Mouse (Mus musculus) heart, embryonic 15.5 days (tissue): ENCODE results near the gene Oxsr1. TPM values are rescaled to one million over a fixed set of nuclear protein-coding genes. Genes with fewer than 3 reads are reported as not detected.

ENCODE experiments used
- ATAC-seq: fragments of 200-750 bp; cut with Nextera tagmentation; replicated peaks from 2 replicates; pipeline ENCODE4 v1.8.0; 2017; ENCODE audit warnings: low read depth, moderate TSS enrichment; ENCODE audit not compliant: insufficient number of reproducible peaks, insufficient read depth, low FRiP score
- H3K27ac ChIP-seq: fragments of 300-500 bp; sonication (generic); 2 replicates; pipeline ENCODE4 v1.5.1; 2015; ENCODE audit warnings: mild to moderate bottlenecking, inconsistent platforms
- H3K27me3 ChIP-seq: fragments of 300-500 bp; sonication (generic); 2 replicates; pipeline ENCODE4 v1.6.1; 2015; ENCODE audit warnings: inconsistent platforms
- H3K36me3 ChIP-seq: fragments of 300-500 bp; sonication (generic); 2 replicates; pipeline ENCODE4 v1.6.1; 2015; ENCODE audit warnings: mild to moderate bottlenecking, inconsistent platforms
- H3K4me1 ChIP-seq: fragments of 300-500 bp; sonication (generic); replicated peaks from 2 replicates; pipeline ENCODE4 v1.6.1; 2015; ENCODE audit warnings: inconsistent platforms
- H3K4me2 ChIP-seq: fragments of 300-500 bp; sonication (generic); 2 replicates; pipeline ENCODE4 v1.6.1; 2015; ENCODE audit warnings: inconsistent platforms, mild to moderate bottlenecking, moderate library complexity
- H3K4me3 ChIP-seq: fragments of 300-500 bp; sonication (generic); 2 replicates; pipeline ENCODE4 v1.5.1; 2015; ENCODE audit warnings: mild to moderate bottlenecking, inconsistent platforms
- H3K9ac ChIP-seq: fragments of 300-500 bp; sonication (generic); 2 replicates; pipeline ENCODE4 v1.6.1; 2015; ENCODE audit warnings: mild to moderate bottlenecking, inconsistent platforms
- H3K9me3 ChIP-seq: fragments of 300-500 bp; sonication (generic); replicated peaks from 2 replicates; pipeline ENCODE4 v1.6.1; 2016; ENCODE audit warnings: inconsistent platforms
- WGBS: fragments of 180-500 bp; shearing (Covaris S2); methylation state at CpG from one replicate; pipeline ENCODE4 v1.1.7; 2015; ENCODE audit warnings: mixed read lengths; 5-methylcytosine and 5-hydroxymethylcytosine counted together
- polyA plus RNA-seq: library from polyadenylated mRNA; unstranded; fragments of >200 nt; fragmentation: Nextera tagmentation; extraction: Ambion mirVana; gene quantifications from 2 replicates; pipeline ENCODE4 v1.2.1, GENCODE M21; 2015

The Oxsr1 gene
- polyA plus RNA-seq, 1 experiment from 2014 or later, result 6.7 TPM

DNA sequence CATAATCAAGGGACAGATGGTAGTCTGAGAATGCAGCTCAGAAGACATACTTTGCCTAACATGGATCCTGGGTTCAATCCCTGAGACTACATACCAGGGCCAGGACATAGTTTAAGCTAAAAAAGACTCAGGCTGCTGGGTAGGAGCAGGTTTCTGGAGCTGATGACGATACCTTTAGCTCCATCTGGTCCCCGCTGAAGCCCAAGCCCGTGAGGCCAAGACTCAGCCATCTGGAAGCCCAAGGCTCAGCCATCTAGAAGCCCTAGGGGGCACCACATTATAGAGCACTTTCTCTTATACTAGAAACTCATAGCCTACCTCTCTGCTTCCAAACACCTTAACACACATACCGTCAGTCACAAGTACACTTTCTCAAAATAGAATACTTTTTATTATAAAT, 13.3 kb upstream of the Oxsr1 start:
- H3K4me3 ChIP-seq, result no peak overlapping the region
- ATAC-seq, result no peak
- H3K4me2 ChIP-seq, result no peak overlapping the region
- H3K9ac ChIP-seq, result no peak overlapping the region
- no peaks in the 10 kb centered on the region for H3K9me3 ChIP-seq
- no peaks in the 10 kb centered on the region for H3K27me3 ChIP-seq
- H3K27ac ChIP-seq, result no peak overlapping the region
- peaks cover 23% of the 10 kb centered on the region for H3K4me1 ChIP-seq
- WGBS, result 87% methylated on average over 4 of the region's 4 CpGs
- H3K36me3 ChIP-seq, result no peaks in the 10 kb centered on the region

GRCm38 (mm10) chr9:119334834-119335233, 12.6 kb upstream of the Oxsr1 start:
- Histone ChIP-seq H3K4me1 (peaks cover 17% of the 10 kb centered on the region), H3K4me3 (no peak overlapping the region), H3K9me3 (no peaks in the 10 kb centered on the region), H3K27ac (peak overlapping the region; percentile 68), H3K4me2 (no peak overlapping the region), H3K36me3 (no peaks in the 10 kb centered on the region), H3K9ac (no peak overlapping the region), H3K27me3 (no peaks in the 10 kb centered on the region)
- no peak for ATAC-seq
- WGBS, result 83% methylated on average over 2 of the region's 2 CpGs

- peaks cover 16% of the 10 kb centered on the region for H3K4me1 ChIP-seq
- no peaks in the 10 kb centered on the region for H3K27me3 ChIP-seq
- no peaks in the 10 kb centered on the region for H3K36me3 ChIP-seq
- peak overlapping the region; percentile 68 for H3K27ac ChIP-seq
- H3K9me3 ChIP-seq, result no peaks in the 10 kb centered on the region
- no peak overlapping the region for H3K9ac ChIP-seq
- no peak overlapping the region for H3K4me3 ChIP-seq
- WGBS, result 28% methylated on average over 10 of the region's 10 CpGs
- H3K4me2 ChIP-seq, result peak overlapping the region; percentile 34
- peak; percentile 25; the same call in 1 of the 2 replicates for ATAC-seq
Observed at GRCm38 (mm10) chr9:119334324-119334723, 12.1 kb upstream of the Oxsr1 start.

- Histone ChIP-seq H3K4me3 (no peak overlapping the region), H3K4me2 (no peak overlapping the region), H3K4me1 (peaks cover 11% of the 10 kb centered on the region), H3K27me3 (no peaks in the 10 kb centered on the region), H3K36me3 (no peaks in the 10 kb centered on the region), H3K9ac (no peak overlapping the region), H3K9me3 (no peaks in the 10 kb centered on the region), H3K27ac (no peak overlapping the region)
- 78% methylated on average over 15 of the region's 15 CpGs for WGBS
- ATAC-seq, result no peak
Observed at GRCm38 (mm10) chr9:119330186-119330963, 8.1 kb upstream of the Oxsr1 start.

DNA sequence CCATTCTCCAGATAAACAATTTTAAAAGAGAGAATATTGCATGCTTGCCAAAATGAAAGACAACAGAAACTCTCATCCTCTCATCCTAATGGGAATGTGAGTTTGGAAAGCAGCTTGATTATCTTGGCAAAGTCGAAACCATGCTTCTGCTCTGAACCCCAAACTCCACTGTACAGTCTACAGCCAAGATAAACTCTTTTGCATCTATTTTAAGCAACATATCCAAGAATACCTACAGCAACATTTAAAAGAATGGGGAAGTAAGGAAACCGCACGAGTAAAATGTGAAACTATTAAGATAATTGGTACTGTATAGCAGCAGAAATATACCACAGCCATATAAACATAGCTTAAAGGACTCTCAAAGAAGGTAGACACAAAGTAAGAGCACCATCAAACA, 6.3 kb upstream of the Oxsr1 start:
- H3K9me3 ChIP-seq, result no peaks in the 10 kb centered on the region
- ATAC-seq, result no peak
- H3K4me3 ChIP-seq, result no peak overlapping the region
- H3K36me3 ChIP-seq, result no peaks in the 10 kb centered on the region
- no peak overlapping the region for H3K9ac ChIP-seq
- peaks cover 2% of the 10 kb centered on the region; the same call in 1 of the 2 replicates for H3K4me1 ChIP-seq
- H3K27me3 ChIP-seq, result no peaks in the 10 kb centered on the region
- WGBS, result 43% methylated on average over 3 of the region's 3 CpGs
- no peak overlapping the region; the same call in 1 of the 2 replicates for H3K27ac ChIP-seq
- H3K4me2 ChIP-seq, result no peak overlapping the region

DNA sequence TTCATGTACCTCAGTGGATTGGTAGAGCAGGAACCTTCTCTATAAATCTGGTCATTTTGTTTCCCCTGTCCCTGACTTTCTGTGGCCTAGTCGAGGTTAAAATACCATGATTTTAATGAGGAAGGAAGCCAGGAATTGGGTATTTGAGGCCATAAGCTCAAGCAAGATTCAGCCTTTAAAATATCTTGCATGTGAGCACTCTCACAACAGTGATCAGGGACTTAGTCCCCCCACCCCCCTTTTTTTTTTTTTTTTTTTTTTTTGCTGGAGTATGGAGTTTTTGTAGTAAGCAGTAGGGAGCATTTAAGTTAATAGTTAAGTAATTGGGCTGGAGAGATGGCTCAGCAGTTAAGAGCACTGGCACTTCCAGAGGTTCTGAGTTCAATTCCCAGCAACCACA, 1.9 kb upstream of the Oxsr1 start:
- ATAC-seq, result no peak
- Histone ChIP-seq H3K36me3 (no peaks in the 10 kb centered on the region), H3K9me3 (no peaks in the 10 kb centered on the region), H3K4me3 (no peak overlapping the region), H3K4me2 (no peak overlapping the region), H3K4me1 (peaks cover 19% of the 10 kb centered on the region), H3K27ac (no peak overlapping the region), H3K9ac (no peak overlapping the region), H3K27me3 (no peaks in the 10 kb centered on the region)
- 68% methylated on average over 1 of the region's 1 CpGs for WGBS

- Histone ChIP-seq H3K4me1 (peaks cover 19% of the 10 kb centered on the region), H3K9me3 (no peaks in the 10 kb centered on the region), H3K4me2 (peak overlapping the region; percentile 94), H3K36me3 (no peaks in the 10 kb centered on the region), H3K27ac (peak overlapping the region; percentile 88), H3K9ac (peak overlapping the region; percentile 53), H3K4me3 (peak overlapping the region; percentile 68), H3K27me3 (no peaks in the 10 kb centered on the region)
- WGBS, result 4% methylated on average over 9 of the region's 9 CpGs
- ATAC-seq, result no peak
Observed at GRCm38 (mm10) chr9:119323260-119323645, 1.0 kb upstream of the Oxsr1 start.

DNA sequence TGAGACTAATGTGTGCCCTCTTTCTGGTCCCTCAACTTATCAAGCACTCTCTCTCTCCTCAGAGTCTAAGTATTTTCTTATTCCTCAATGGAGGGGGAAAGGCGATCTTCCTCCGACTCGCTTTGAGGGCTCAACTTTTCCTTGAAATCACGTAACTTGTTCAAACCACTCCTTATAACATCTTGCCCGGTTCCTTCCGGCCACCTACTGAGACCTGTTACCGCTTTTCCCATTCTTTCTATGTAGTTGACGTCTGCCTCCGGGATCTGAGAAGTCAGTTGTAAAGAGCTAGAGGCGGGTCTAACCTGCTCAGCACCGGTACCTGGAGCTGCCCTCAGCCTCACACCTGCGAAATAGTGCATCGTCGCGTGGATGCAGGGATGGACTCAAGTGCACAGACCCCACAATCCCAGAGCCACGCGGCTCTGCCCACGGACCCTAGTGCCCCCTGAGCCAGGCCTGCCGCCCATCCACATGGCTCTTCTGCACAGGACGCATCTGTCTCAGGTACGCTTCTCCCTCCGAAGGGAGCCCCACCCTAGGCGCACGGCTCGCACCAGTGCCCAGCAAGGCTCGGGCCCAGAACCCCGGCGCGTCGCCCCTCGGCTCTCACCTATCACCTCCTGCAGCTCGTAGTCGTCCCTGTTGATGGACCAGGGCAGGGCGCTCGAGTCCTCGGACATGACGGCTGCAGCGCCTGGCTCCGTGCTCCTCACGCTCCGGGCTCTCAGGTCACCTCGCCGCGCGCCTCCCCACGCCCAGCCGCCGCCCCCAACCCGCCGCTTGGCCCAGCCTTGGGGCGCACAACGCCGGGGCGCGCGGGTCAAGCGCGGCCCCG, 616 bp downstream of the Oxsr1 start:
- H3K27me3 ChIP-seq, result no peaks in the 10 kb centered on the region
- ATAC-seq, result peak; percentile 27
- peaks cover 19% of the 10 kb centered on the region for H3K4me1 ChIP-seq
- peak overlapping the region; percentile 88 for H3K27ac ChIP-seq
- under 1% methylated on average over 59 of the region's 59 CpGs for WGBS
- peak overlapping the region; percentile 94 for H3K4me2 ChIP-seq
- no peaks in the 10 kb centered on the region for H3K36me3 ChIP-seq
- H3K9ac ChIP-seq, result peak overlapping the region; percentile 77
- peak overlapping the region; percentile 68 for H3K4me3 ChIP-seq
- no peaks in the 10 kb centered on the region for H3K9me3 ChIP-seq

DNA sequence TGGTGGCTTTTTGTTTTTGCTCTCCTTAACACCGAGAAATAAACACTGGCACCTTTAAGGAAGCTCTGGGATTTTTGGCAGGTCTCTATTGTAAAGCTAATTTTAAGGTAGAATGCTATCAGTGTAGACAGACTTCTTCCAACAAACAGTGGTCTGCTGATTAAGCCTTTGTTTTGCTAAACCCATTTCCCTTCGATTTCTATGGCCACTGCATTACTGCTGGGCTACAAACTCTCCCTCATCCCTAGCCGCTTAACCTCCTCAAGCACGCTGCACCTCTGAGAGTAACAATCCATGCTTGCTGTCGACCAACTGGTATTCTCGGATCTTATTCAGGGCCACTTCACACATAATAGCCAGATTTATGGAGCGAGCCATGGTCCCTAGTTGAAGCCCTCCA, 1.3 kb downstream of the Oxsr1 start:
- H3K9me3 ChIP-seq, result no peaks in the 10 kb centered on the region
- H3K4me1 ChIP-seq, result peaks cover 19% of the 10 kb centered on the region
- H3K36me3 ChIP-seq, result no peaks in the 10 kb centered on the region
- H3K4me2 ChIP-seq, result peak overlapping the region; percentile 94
- H3K27me3 ChIP-seq, result no peaks in the 10 kb centered on the region
- H3K4me3 ChIP-seq, result peak overlapping the region; percentile 68
- peak overlapping the region; percentile 77 for H3K9ac ChIP-seq
- WGBS, result 11% methylated on average over 7 of the region's 7 CpGs
- ATAC-seq, result no peak
- no peak overlapping the region for H3K27ac ChIP-seq

- 80% methylated on average over 7 of the region's 7 CpGs for WGBS
- Histone ChIP-seq H3K4me1 (peaks cover 19% of the 10 kb centered on the region), H3K36me3 (no peaks in the 10 kb centered on the region), H3K4me2 (peak overlapping the region; percentile 94), H3K9me3 (no peaks in the 10 kb centered on the region), H3K4me3 (peak overlapping the region; percentile 68; the same call in 1 of the 2 replicates), H3K9ac (no peak overlapping the region), H3K27me3 (no peaks in the 10 kb centered on the region), H3K27ac (no peak overlapping the region)
- no peak for ATAC-seq
Observed at GRCm38 (mm10) chr9:119320446-119320845, 1.8 kb downstream of the Oxsr1 start.

DNA sequence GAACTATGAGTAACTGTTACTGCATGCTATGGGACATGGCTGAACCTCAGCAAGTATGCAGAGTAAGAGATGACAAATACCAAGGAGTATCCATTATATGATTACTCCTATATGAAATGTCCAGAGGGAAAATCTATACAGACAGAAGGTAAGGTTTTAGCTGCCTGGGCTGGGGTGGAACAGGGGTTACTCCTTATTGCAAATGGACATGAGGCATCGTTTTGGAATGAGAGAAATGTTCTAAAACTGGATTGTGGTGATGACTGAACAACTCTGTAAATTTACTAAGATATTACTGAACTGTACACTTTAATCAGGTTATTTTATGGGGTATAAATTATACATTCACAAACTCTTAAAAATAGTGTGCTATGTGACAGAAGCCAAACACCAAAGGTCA, 3.3 kb downstream of the Oxsr1 start:
- H3K9me3 ChIP-seq, result no peaks in the 10 kb centered on the region
- no peak for ATAC-seq
- no peak overlapping the region for H3K27ac ChIP-seq
- WGBS, result 86% methylated on average over 1 of the region's 1 CpGs
- H3K4me3 ChIP-seq, result no peak overlapping the region
- no peak overlapping the region for H3K9ac ChIP-seq
- peaks cover 19% of the 10 kb centered on the region for H3K4me1 ChIP-seq
- H3K27me3 ChIP-seq, result no peaks in the 10 kb centered on the region
- no peak overlapping the region for H3K4me2 ChIP-seq
- H3K36me3 ChIP-seq, result no peaks in the 10 kb centered on the region
